Mouse (Mus musculus): ENCODE results near the gene Gtf2a1. TPM values are rescaled to one million over a fixed set of nuclear protein-coding genes. Genes with fewer than 3 reads are reported as not detected.
"Not testable (repeated sequence)": the region's sequence is repeated elsewhere in the genome, so short reads cannot be mapped to it uniquely, and the experiment has no call there.

Gene Gtf2a1
- total RNA-seq, 2 experiments from 2014 or later, result 25.7 to 33.8 TPM

GRCm38 (mm10) chr12:91583409-91583808 is 6.9 kb downstream of the Gtf2a1 start:
- ATAC-seq (replicated peaks; ENCODE audit: low FRiP score, low TSS enrichment, poor library complexity, severe bottlenecking), result no peak

GRCm38 (mm10) chr12:91582362-91583002 is 7.8 kb downstream of the Gtf2a1 start:
- peak; percentile 63 for ATAC-seq (replicated peaks; ENCODE audit: low FRiP score, low TSS enrichment, poor library complexity, severe bottlenecking)

- no peak for ATAC-seq (replicated peaks; ENCODE audit: low FRiP score, low TSS enrichment, poor library complexity, severe bottlenecking)
Measured at GRCm38 (mm10) chr12:91581204-91582070, 8.8 kb downstream of the Gtf2a1 start.

- peak; percentile 86 for ATAC-seq (replicated peaks; ENCODE audit: low FRiP score, low TSS enrichment, poor library complexity, severe bottlenecking)
Measured at GRCm38 (mm10) chr12:91579665-91580064, 10.6 kb downstream of the Gtf2a1 start.

DNA sequence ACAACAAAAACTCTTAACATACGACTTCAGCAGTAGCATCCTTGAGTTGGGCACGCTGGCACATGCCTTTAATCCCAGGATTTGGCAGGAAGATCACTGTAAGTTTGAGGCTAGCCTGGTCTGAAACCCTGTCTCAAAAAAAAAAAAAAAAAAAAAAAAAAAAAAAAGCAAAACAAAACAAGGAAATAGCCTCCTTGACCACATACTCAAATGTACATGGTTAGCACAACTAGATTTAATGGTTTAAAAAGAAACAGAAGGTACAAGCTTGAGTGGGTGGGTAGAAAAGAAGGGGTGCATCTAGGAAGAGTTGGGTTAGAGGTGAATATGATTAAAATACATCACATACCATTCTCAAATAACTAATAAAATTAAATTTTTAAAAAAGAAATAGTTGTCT is 18.6 kb downstream of the Gtf2a1 start:
- no peak for ATAC-seq (replicated peaks; ENCODE audit: low FRiP score, low TSS enrichment, poor library complexity, severe bottlenecking)

DNA sequence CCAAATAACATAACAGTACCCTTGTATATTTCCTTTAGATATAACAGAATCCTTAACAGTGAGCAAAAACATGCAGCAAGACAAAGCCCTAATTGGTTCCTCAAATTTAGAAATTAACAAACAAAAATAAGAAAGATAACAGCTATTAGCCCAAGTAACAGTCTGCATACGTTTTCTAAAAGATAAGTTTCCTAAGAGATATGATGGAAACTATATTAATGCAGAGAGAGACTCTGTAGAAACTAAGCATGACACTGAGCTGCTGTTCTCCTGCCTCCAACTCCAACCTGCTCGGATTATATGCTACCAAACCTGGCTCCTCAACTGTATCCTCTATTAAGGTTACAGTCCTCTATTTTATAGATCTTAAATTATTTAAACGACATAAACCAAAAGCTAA is 21.0 kb downstream of the Gtf2a1 start:
- peak; percentile 83 for ATAC-seq (replicated peaks; ENCODE audit: low FRiP score, low TSS enrichment, poor library complexity, severe bottlenecking)

- peak; percentile 45; the same call in 1 of the 2 replicates for ATAC-seq (replicated peaks; ENCODE audit: low FRiP score, low TSS enrichment, poor library complexity, severe bottlenecking)
Measured at GRCm38 (mm10) chr12:91567145-91567544, 23.1 kb downstream of the Gtf2a1 start.

DNA sequence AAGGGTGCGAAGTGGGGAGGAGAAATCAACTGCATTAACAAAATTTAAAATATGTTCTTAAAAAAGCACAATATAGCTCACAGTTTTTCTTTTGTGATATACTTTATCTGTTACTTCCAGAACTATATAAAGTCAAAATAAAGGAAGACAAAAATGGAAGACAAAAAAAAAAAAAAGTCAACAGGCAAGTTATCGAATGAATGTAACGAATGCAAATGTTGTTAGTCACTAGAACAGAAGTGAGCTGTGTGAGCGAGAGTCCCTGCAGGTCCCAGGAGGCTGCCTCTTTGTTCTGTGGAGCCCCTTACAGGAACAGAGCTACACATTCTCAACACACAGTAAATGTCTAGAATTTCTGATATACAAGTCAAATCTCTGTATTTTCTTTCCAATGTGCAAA is 32.1 kb downstream of the Gtf2a1 start:
- not testable (repeated sequence) for ATAC-seq (replicated peaks; ENCODE audit: low FRiP score, low TSS enrichment, poor library complexity, severe bottlenecking)

GRCm38 (mm10) chr12:91557358-91558005 is 32.8 kb downstream of the Gtf2a1 start:
- ATAC-seq (replicated peaks; ENCODE audit: low FRiP score, low TSS enrichment, poor library complexity, severe bottlenecking), result peak; percentile 67

DNA sequence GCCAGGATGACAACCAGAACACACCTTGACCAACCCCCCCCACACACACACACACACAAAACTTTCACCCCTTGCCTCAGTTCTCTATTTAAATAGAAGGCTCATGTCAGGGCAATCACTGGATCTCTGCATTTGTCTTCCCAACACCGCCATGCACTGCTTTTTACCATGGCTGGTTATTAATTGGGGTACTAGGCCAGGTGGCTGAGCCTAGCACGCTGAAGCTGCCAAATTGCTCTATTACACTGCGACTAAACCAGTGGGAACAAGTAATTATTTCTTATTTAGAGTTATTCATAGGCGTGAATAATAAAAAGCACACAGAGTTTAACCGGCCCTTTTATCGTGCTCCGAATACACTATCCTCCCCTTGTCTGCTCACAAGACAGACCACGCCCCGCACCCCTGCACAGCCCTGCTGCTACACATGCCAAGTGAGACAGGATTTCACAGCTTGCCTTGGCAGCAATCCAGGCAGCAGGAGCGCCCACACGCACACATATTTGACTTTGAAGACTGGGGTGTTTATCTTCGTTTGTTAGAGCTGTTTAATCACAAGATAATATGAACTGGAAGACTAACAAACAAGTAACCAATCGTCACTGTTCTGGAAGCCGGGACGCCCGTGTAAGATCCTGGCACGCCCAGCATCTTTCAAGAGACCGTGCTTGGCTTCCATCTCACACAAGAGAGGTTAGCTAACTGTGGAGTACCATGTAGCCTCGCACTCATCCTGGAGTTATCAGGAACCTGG is 38.3 kb downstream of the Gtf2a1 start:
- ATAC-seq (replicated peaks; ENCODE audit: low FRiP score, low TSS enrichment, poor library complexity, severe bottlenecking), result peak; percentile 97

- no peak for ATAC-seq (replicated peaks; ENCODE audit: low FRiP score, low TSS enrichment, poor library complexity, severe bottlenecking)
Measured at GRCm38 (mm10) chr12:91549471-91549870, 40.8 kb downstream of the Gtf2a1 start.

DNA sequence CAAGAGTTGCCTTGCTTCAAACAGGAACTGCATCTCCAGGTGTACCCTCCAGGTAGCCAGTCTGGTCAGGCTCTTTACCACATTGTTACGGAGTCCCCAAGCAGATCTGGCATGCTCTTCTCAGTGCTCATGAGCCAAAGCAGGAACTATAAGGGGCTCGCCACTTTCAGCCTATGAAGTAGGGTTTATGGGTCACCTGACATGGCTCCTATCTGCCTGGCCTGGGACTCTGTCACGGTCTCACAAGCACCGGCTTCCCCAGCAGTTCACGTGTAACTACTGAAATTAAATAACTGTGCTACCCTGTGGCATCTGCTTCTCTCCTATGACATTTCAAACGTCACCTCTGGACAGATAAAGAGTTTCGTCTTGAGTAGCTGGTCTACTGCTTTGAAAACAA is 50.1 kb downstream of the Gtf2a1 start:
- no peak for ATAC-seq (replicated peaks; ENCODE audit: low FRiP score, low TSS enrichment, poor library complexity, severe bottlenecking)

GRCm38 (mm10) chr12:91534514-91534913 is 55.8 kb downstream of the Gtf2a1 start:
- no peak for ATAC-seq (replicated peaks; ENCODE audit: low FRiP score, low TSS enrichment, poor library complexity, severe bottlenecking)

DNA sequence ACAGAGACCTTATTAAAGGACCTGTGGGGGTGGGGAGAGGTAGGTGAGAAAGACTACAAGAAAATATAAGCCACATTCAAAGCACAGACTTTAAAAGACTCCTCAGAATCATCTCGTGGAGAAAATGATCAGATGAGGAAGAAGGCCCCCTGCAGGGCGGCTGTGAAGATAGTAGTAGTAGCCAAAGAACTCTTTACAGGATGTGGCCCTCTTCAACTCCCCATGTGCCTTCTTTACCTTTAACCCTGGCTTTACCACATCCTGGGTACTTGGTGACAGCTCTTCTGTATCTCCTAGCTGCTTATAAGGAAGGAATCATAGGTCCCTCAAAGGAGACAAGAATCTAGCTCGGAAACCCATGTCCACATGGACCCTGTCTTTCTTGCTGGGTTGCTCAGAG is 66.7 kb downstream of the Gtf2a1 start:
- no peak for ATAC-seq (replicated peaks; ENCODE audit: low FRiP score, low TSS enrichment, poor library complexity, severe bottlenecking)

- no peak for ATAC-seq (replicated peaks; ENCODE audit: low FRiP score, low TSS enrichment, poor library complexity, severe bottlenecking)
Measured at GRCm38 (mm10) chr12:91517808-91518207, 72.5 kb downstream of the Gtf2a1 start.

GRCm38 (mm10) chr12:91513980-91514379 is 76.3 kb downstream of the Gtf2a1 start:
- ATAC-seq (replicated peaks; ENCODE audit: low FRiP score, low TSS enrichment, poor library complexity, severe bottlenecking), result no peak

- no peak for ATAC-seq (replicated peaks; ENCODE audit: low FRiP score, low TSS enrichment, poor library complexity, severe bottlenecking)
Measured at GRCm38 (mm10) chr12:91511766-91512165, 78.5 kb downstream of the Gtf2a1 start.
